Mouse (Mus musculus): ENCODE measurements around the gene Trpm3. TPM values are rescaled to one million over a fixed set of nuclear protein-coding genes. Genes with fewer than 3 reads are reported as not detected.

The Trpm3 gene
- total and polyA plus RNA-seq, 2 experiments from 2014 or later, result 0.52 to 0.95 TPM

- no peak overlapping the region for H3K9ac ChIP-seq (replicated peaks; ENCODE audit: low read depth, low read length)
- no peak overlapping the region for H3K27ac ChIP-seq (ENCODE audit: low read depth)
- H3K27me3 ChIP-seq (ENCODE audit: control insufficient read depth, insufficient read depth, low read length), result no peaks in the 10 kb centered on the region
- no peak for ATAC-seq (ENCODE audit: insufficient read depth, low read depth)
- no peak for TF ChIP-seq CTCF (IDR thresholded peaks at IDR 0.05; ENCODE audit: low read depth)
- no peak for TF ChIP-seq EP300 (IDR thresholded peaks at IDR 0.05; ENCODE audit: low read depth)
- H3K36me3 ChIP-seq (replicated peaks; ENCODE audit: control insufficient read depth, insufficient read depth, low read length), result no peaks in the 10 kb centered on the region
- no peaks in the 10 kb centered on the region for H3K9me3 ChIP-seq (replicated peaks; ENCODE audit: control insufficient read depth, low read length)
- H3K4me3 ChIP-seq (ENCODE audit: low read depth, low read length), result no peak overlapping the region
- WGBS, result 87% methylated on average over 6 of the region's 6 CpGs
- DNase-seq (ENCODE audit: low spot score), result no peak
- no peak overlapping the region for H3K4me2 ChIP-seq (ENCODE audit: low read depth, low read length)
- H3K4me1 ChIP-seq (ENCODE audit: control insufficient read depth, insufficient read depth), result no peaks in the 10 kb centered on the region
These were observed 543.4 kb downstream of the Trpm3 start for GRCm38 (mm10) chr19:22682238-22682637.

GRCm38 (mm10) chr19:22691995-22692394 is 553.1 kb downstream of the Trpm3 start:
- Histone ChIP-seq H3K9me3 (replicated peaks; ENCODE audit: control insufficient read depth, low read length) (no peaks in the 10 kb centered on the region), H3K4me3 (ENCODE audit: low read depth, low read length) (no peak overlapping the region), H3K9ac (replicated peaks; ENCODE audit: low read depth, low read length) (no peak overlapping the region), H3K4me1 (ENCODE audit: control insufficient read depth, insufficient read depth) (no peaks in the 10 kb centered on the region), H3K27me3 (ENCODE audit: control insufficient read depth, insufficient read depth, low read length) (no peaks in the 10 kb centered on the region), H3K27ac (ENCODE audit: low read depth) (no peak overlapping the region), H3K4me2 (ENCODE audit: low read depth, low read length) (no peak overlapping the region), H3K36me3 (replicated peaks; ENCODE audit: control insufficient read depth, insufficient read depth, low read length) (no peaks in the 10 kb centered on the region)
- no peak for TF ChIP-seq EP300 (IDR thresholded peaks at IDR 0.05; ENCODE audit: low read depth)
- TF ChIP-seq CTCF (IDR thresholded peaks at IDR 0.05; ENCODE audit: low read depth), result no peak
- 76% methylated on average over 5 of the region's 5 CpGs for WGBS
- no peak for ATAC-seq (ENCODE audit: insufficient read depth, low read depth)
- no peak for DNase-seq (ENCODE audit: low spot score)

GRCm38 (mm10) chr19:22692553-22692952 is 553.7 kb downstream of the Trpm3 start:
- TF ChIP-seq EP300 (IDR thresholded peaks at IDR 0.05; ENCODE audit: low read depth) (no peak), CTCF (IDR thresholded peaks at IDR 0.05; ENCODE audit: low read depth) (no peak)
- H3K4me2 ChIP-seq (ENCODE audit: low read depth, low read length), result 0 out of 2 replicates have a peak overlapping the region, but pooled peaks have one; percentile 9
- H3K27ac ChIP-seq (ENCODE audit: low read depth), result no peak overlapping the region
- H3K4me1 ChIP-seq (ENCODE audit: control insufficient read depth, insufficient read depth), result no peaks in the 10 kb centered on the region
- ATAC-seq (ENCODE audit: insufficient read depth, low read depth), result no peak
- H3K9ac ChIP-seq (replicated peaks; ENCODE audit: low read depth, low read length), result no peak overlapping the region
- H3K9me3 ChIP-seq (replicated peaks; ENCODE audit: control insufficient read depth, low read length), result no peaks in the 10 kb centered on the region
- H3K4me3 ChIP-seq (ENCODE audit: low read depth, low read length), result no peak overlapping the region
- no peaks in the 10 kb centered on the region for H3K27me3 ChIP-seq (ENCODE audit: control insufficient read depth, insufficient read depth, low read length)
- no peaks in the 10 kb centered on the region for H3K36me3 ChIP-seq (replicated peaks; ENCODE audit: control insufficient read depth, insufficient read depth, low read length)
- DNase-seq (ENCODE audit: low spot score), result no peak
- WGBS, result 77% methylated on average over 4 of the region's 4 CpGs

- no peak overlapping the region for H3K27ac ChIP-seq (ENCODE audit: low read depth)
- no peak overlapping the region for H3K9ac ChIP-seq (replicated peaks; ENCODE audit: low read depth, low read length)
- no peaks in the 10 kb centered on the region for H3K27me3 ChIP-seq (ENCODE audit: control insufficient read depth, insufficient read depth, low read length)
- 0 out of 2 replicates have a peak overlapping the region, but pooled peaks have one; percentile 9 for H3K4me2 ChIP-seq (ENCODE audit: low read depth, low read length)
- no peak overlapping the region for H3K4me3 ChIP-seq (ENCODE audit: low read depth, low read length)
- H3K4me1 ChIP-seq (ENCODE audit: control insufficient read depth, insufficient read depth), result no peaks in the 10 kb centered on the region
- ATAC-seq (ENCODE audit: insufficient read depth, low read depth) (no peak), DNase-seq (ENCODE audit: low spot score) (no peak)
- no peak for TF ChIP-seq CTCF (IDR thresholded peaks at IDR 0.05; ENCODE audit: low read depth)
- TF ChIP-seq EP300 (IDR thresholded peaks at IDR 0.05; ENCODE audit: low read depth), result no peak
- no peaks in the 10 kb centered on the region for H3K9me3 ChIP-seq (replicated peaks; ENCODE audit: control insufficient read depth, low read length)
- 78% methylated on average over 5 of the region's 5 CpGs for WGBS
- H3K36me3 ChIP-seq (replicated peaks; ENCODE audit: control insufficient read depth, insufficient read depth, low read length), result no peaks in the 10 kb centered on the region
These were observed 554.1 kb downstream of the Trpm3 start for GRCm38 (mm10) chr19:22692956-22693355.

GRCm38 (mm10) chr19:22695423-22695822 is 556.6 kb downstream of the Trpm3 start:
- no peaks in the 10 kb centered on the region for H3K4me1 ChIP-seq (ENCODE audit: control insufficient read depth, insufficient read depth)
- TF ChIP-seq EP300 (IDR thresholded peaks at IDR 0.05; ENCODE audit: low read depth) (no peak), CTCF (IDR thresholded peaks at IDR 0.05; ENCODE audit: low read depth) (no peak)
- ATAC-seq (ENCODE audit: insufficient read depth, low read depth) (no peak), DNase-seq (ENCODE audit: low spot score) (no peak)
- H3K36me3 ChIP-seq (replicated peaks; ENCODE audit: control insufficient read depth, insufficient read depth, low read length), result no peaks in the 10 kb centered on the region
- H3K4me3 ChIP-seq (ENCODE audit: low read depth, low read length), result no peak overlapping the region
- no peak overlapping the region for H3K27ac ChIP-seq (ENCODE audit: low read depth)
- H3K9ac ChIP-seq (replicated peaks; ENCODE audit: low read depth, low read length), result no peak overlapping the region
- no peaks in the 10 kb centered on the region for H3K9me3 ChIP-seq (replicated peaks; ENCODE audit: control insufficient read depth, low read length)
- no peak overlapping the region for H3K4me2 ChIP-seq (ENCODE audit: low read depth, low read length)
- no peaks in the 10 kb centered on the region for H3K27me3 ChIP-seq (ENCODE audit: control insufficient read depth, insufficient read depth, low read length)
- 37% methylated on average over 2 of the region's 2 CpGs for WGBS

- no peaks in the 10 kb centered on the region for H3K36me3 ChIP-seq (replicated peaks; ENCODE audit: control insufficient read depth, insufficient read depth, low read length)
- H3K9ac ChIP-seq (replicated peaks; ENCODE audit: low read depth, low read length), result no peak overlapping the region
- DNase-seq (ENCODE audit: low spot score), result no peak
- no peak overlapping the region for H3K27ac ChIP-seq (ENCODE audit: low read depth)
- H3K4me2 ChIP-seq (ENCODE audit: low read depth, low read length), result no peak overlapping the region
- H3K4me1 ChIP-seq (ENCODE audit: control insufficient read depth, insufficient read depth), result no peaks in the 10 kb centered on the region
- no peaks in the 10 kb centered on the region for H3K9me3 ChIP-seq (replicated peaks; ENCODE audit: control insufficient read depth, low read length)
- no peaks in the 10 kb centered on the region for H3K27me3 ChIP-seq (ENCODE audit: control insufficient read depth, insufficient read depth, low read length)
- WGBS, result 77% methylated on average over 4 of the region's 4 CpGs
- no peak for TF ChIP-seq EP300 (IDR thresholded peaks at IDR 0.05; ENCODE audit: low read depth)
- no peak for TF ChIP-seq CTCF (IDR thresholded peaks at IDR 0.05; ENCODE audit: low read depth)
- ATAC-seq (ENCODE audit: insufficient read depth, low read depth), result no peak
- H3K4me3 ChIP-seq (ENCODE audit: low read depth, low read length), result no peak overlapping the region
These were observed 559.9 kb downstream of the Trpm3 start for GRCm38 (mm10) chr19:22698737-22699136.
